In the genomic region with DNA sequence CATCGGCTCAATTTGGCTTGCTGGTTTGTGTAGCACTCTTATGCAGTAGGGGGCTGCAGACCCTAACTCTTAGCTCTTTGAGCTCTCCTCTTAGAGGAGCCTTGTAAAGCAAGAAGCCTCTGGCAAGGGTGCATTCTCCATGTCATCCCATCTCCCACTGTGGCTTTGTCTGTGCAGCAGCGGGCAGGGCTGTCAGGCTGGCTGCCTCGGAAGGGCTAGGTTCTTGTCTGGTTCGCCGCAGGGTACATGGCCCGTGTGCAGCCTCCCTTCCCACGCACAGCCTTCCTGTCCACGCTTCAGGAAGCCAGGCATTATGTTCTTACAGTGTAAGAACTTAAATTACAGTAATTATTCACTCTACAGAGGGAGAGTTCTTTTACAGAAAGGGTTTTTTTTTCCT, we compare ENCODE assay signal across 11 mouse cellular contexts. TPM values are rescaled to one million over a fixed set of nuclear protein-coding genes. Genes with fewer than 3 reads are reported as not detected.
DNase-seq lines count a peak whose midpoint lies in the region; ATAC-seq and TF ChIP-seq lines count a peak whose summit lies in the region.
"Had no signal": no experiment of that assay in that cellular context is flagged by ENCODE, and none has a peak within 500 bp of the region (broad histone marks: within the 10 kb centered on the region; RNA-seq: fewer than 3 reads in every experiment).

No protein-coding gene starts in this region.

- no peaks in the 10 kb centered on the region for H3K9me3 ChIP-seq in kidney, postnatal 0 days (replicated peaks; ENCODE audit: low read length)
- no peaks in the 10 kb centered on the region for H3K9me3 ChIP-seq in forebrain, embryonic 14.5 days (replicated peaks; ENCODE audit: control insufficient read depth, low read length)
- H3K9me3 ChIP-seq in midbrain, embryonic 14.5 days (ENCODE audit: control insufficient read depth, low read length), result no peaks in the 10 kb centered on the region

- H3K4me1 ChIP-seq in kidney, postnatal 0 days (replicated peaks; ENCODE audit: insufficient read depth, low read length), result peaks cover 13% of the 10 kb centered on the region; the same call in 1 of the 2 replicates
- peaks cover 4% of the 10 kb centered on the region for H3K4me1 ChIP-seq in forebrain, embryonic 14.5 days (ENCODE audit: control insufficient read depth, insufficient read depth, low read length)
- peaks cover 5% of the 10 kb centered on the region; the same call in 1 of the 2 replicates for H3K4me1 ChIP-seq in midbrain, embryonic 14.5 days (ENCODE audit: control insufficient read depth, insufficient read depth, low read length)

- no peak for TF ChIP-seq CTCF in kidney, postnatal 0 days (IDR thresholded peaks at IDR 0.05; ENCODE audit: low read depth)

- peak; percentile 31; the same call in 1 of the 2 replicates for ATAC-seq in kidney, postnatal 0 days (replicated peaks; ENCODE audit: low FRiP score, low read depth)
- ATAC-seq in forebrain, embryonic 14.5 days, result no peak
- ATAC-seq in midbrain, embryonic 14.5 days (ENCODE audit: low FRiP score, low TSS enrichment), result no peak

- H3K4me3 ChIP-seq in kidney, postnatal 0 days (replicated peaks; ENCODE audit: low read depth, low read length), result no peak overlapping the region
- H3K4me3 ChIP-seq in forebrain, embryonic 14.5 days (ENCODE audit: low read depth, low read length), result no peak overlapping the region
- H3K4me3 ChIP-seq in midbrain, embryonic 14.5 days (replicated peaks; ENCODE audit: low read depth, low read length), result no peak overlapping the region
- H3K4me3 ChIP-seq: erythroblast, embryonic 14.5 days had no signal

- H3K4me2 ChIP-seq in kidney, postnatal 0 days (ENCODE audit: low read length), result peak overlapping the region; percentile 21; the same call in 1 of the 2 replicates
- no peak overlapping the region for H3K4me2 ChIP-seq in forebrain, embryonic 14.5 days (ENCODE audit: low read length)
- H3K4me2 ChIP-seq in midbrain, embryonic 14.5 days (ENCODE audit: low read length), result no peak overlapping the region

- WGBS in kidney, postnatal 0 days, result 21% methylated on average over 8 of the region's 8 CpGs
- 24% methylated on average over 8 of the region's 8 CpGs for WGBS in forebrain, embryonic 14.5 days
- WGBS in midbrain, embryonic 14.5 days, result 32% methylated on average over 8 of the region's 8 CpGs

- DNase-seq in kidney, postnatal 0 days (ENCODE audit: low spot score), result peak; percentile 81
- no peak for DNase-seq in kidney, adult 11 months
- peak; percentile 72 to 80 for DNase-seq in cerebellum, postnatal 10 days
- no peak for DNase-seq in forebrain, embryonic 14.5 days (ENCODE audit: low spot score)
- no peak for DNase-seq in midbrain, embryonic 14.5 days
- no peak for DNase-seq in right cerebral cortex, postnatal 14 days
- DNase-seq in MN1 (ENCODE audit: low spot score), result no peak
- no peak for DNase-seq in right cerebral cortex, postnatal 36 days (ENCODE audit: low spot score in 2 of 2)
- DNase-seq: adrenal gland, postnatal 10 days; kidney, adult 18-20 months had no signal

- 0 out of 2 replicates have a peak, but pooled peaks cover 2% of the 10 kb centered on the region for H3K36me3 ChIP-seq in kidney, postnatal 0 days (ENCODE audit: insufficient read depth, low read length)
- 0 out of 2 replicates have a peak, but pooled peaks cover 3% of the 10 kb centered on the region for H3K36me3 ChIP-seq in forebrain, embryonic 14.5 days (ENCODE audit: control insufficient read depth, insufficient read depth, low read length)
- 0 out of 2 replicates have a peak, but pooled peaks cover 3% of the 10 kb centered on the region for H3K36me3 ChIP-seq in midbrain, embryonic 14.5 days (ENCODE audit: control insufficient read depth, insufficient read depth, low read length)

- no peak overlapping the region for H3K9ac ChIP-seq in kidney, postnatal 0 days (ENCODE audit: low read depth, low read length)
- H3K9ac ChIP-seq in forebrain, embryonic 14.5 days (ENCODE audit: low read length), result peak overlapping the region; percentile 40
- H3K9ac ChIP-seq in midbrain, embryonic 14.5 days (replicated peaks; ENCODE audit: low read length), result no peak overlapping the region

- H3K27me3 ChIP-seq in kidney, postnatal 0 days (ENCODE audit: insufficient read depth, low read length), result no peaks in the 10 kb centered on the region
- no peaks in the 10 kb centered on the region for H3K27me3 ChIP-seq in forebrain, embryonic 14.5 days (replicated peaks; ENCODE audit: control insufficient read depth, insufficient read depth, low read length)
- no peaks in the 10 kb centered on the region for H3K27me3 ChIP-seq in midbrain, embryonic 14.5 days (ENCODE audit: control insufficient read depth, insufficient read depth, low read length)

- peak overlapping the region; percentile 70 for H3K27ac ChIP-seq in kidney, postnatal 0 days
- peak overlapping the region; percentile 71 for H3K27ac ChIP-seq in forebrain, embryonic 14.5 days (ENCODE audit: low read depth, low read length)
- H3K27ac ChIP-seq in midbrain, embryonic 14.5 days (replicated peaks; ENCODE audit: low read depth, low read length), result peak overlapping the region; percentile 52

RNA-seq across cellular contexts. Expression of gene Apopt1, which starts 5.6 kb away (rescaled TPM):
- polyA plus RNA-seq in kidney, postnatal 0 days (2015; fragmentation: Nextera tagmentation; extraction: Ambion mirVana), result 57.8 and 61.4 TPM in 2 replicates
- polyA plus RNA-seq in forebrain, embryonic 14.5 days (2014; fragmentation: Nextera tagmentation; extraction: Ambion mirVana), result 47.1 and 50.8 TPM in 2 replicates
- 57.6 and 66.0 TPM in 2 replicates for polyA plus RNA-seq in midbrain, embryonic 14.5 days (2014; fragmentation: Nextera tagmentation; extraction: Ambion mirVana)

RNA-seq across cellular contexts. Expression of gene Bag5, which starts 5.6 kb away (rescaled TPM):
- polyA plus RNA-seq in kidney, postnatal 0 days (2015; fragmentation: Nextera tagmentation; extraction: Ambion mirVana), result 45.7 and 48.9 TPM in 2 replicates
- polyA plus RNA-seq in forebrain, embryonic 14.5 days (2014; fragmentation: Nextera tagmentation; extraction: Ambion mirVana), result 60.4 and 65.8 TPM in 2 replicates
- 67.3 and 72.9 TPM in 2 replicates for polyA plus RNA-seq in midbrain, embryonic 14.5 days (2014; fragmentation: Nextera tagmentation; extraction: Ambion mirVana)

RNA-seq across cellular contexts. Expression of gene Klc1, which starts 40.0 kb away (rescaled TPM):
- 52.6 and 61.3 TPM in 2 replicates for polyA plus RNA-seq in kidney, postnatal 0 days (2015; fragmentation: Nextera tagmentation; extraction: Ambion mirVana)
- 391 and 464 TPM in 2 replicates for polyA plus RNA-seq in forebrain, embryonic 14.5 days (2014; fragmentation: Nextera tagmentation; extraction: Ambion mirVana)
- 621 and 628 TPM in 2 replicates for polyA plus RNA-seq in midbrain, embryonic 14.5 days (2014; fragmentation: Nextera tagmentation; extraction: Ambion mirVana)

RNA-seq across cellular contexts. Expression of gene Trmt61a, which starts 40.8 kb away (rescaled TPM):
- 6.3 and 6.8 TPM in 2 replicates for polyA plus RNA-seq in kidney, postnatal 0 days (2015; fragmentation: Nextera tagmentation; extraction: Ambion mirVana)
- polyA plus RNA-seq in forebrain, embryonic 14.5 days (2014; fragmentation: Nextera tagmentation; extraction: Ambion mirVana), result 5.8 and 7.8 TPM in 2 replicates
- 7.0 and 8.0 TPM in 2 replicates for polyA plus RNA-seq in midbrain, embryonic 14.5 days (2014; fragmentation: Nextera tagmentation; extraction: Ambion mirVana)

RNA-seq across cellular contexts. Expression of gene Ckb, which starts 46.5 kb away (rescaled TPM):
- polyA plus RNA-seq in kidney, postnatal 0 days (2015; fragmentation: Nextera tagmentation; extraction: Ambion mirVana), result 135 and 148 TPM in 2 replicates
- 1,532 and 1,552 TPM in 2 replicates for polyA plus RNA-seq in forebrain, embryonic 14.5 days (2014; fragmentation: Nextera tagmentation; extraction: Ambion mirVana)
- polyA plus RNA-seq in midbrain, embryonic 14.5 days (2014; fragmentation: Nextera tagmentation; extraction: Ambion mirVana), result 1,414 and 1,526 TPM in 2 replicates

Comparison
In these comparisons a context has a peak if more than half of its experiments do, and no peak if none do; other contexts are left out.
1. DNase-seq: peak in kidney, postnatal 0 days (single experiment) and cerebellum, postnatal 10 days (2 of 2); none in kidney, adult 11 months (single experiment), forebrain, embryonic 14.5 days (single experiment), midbrain, embryonic 14.5 days (single experiment), right cerebral cortex, postnatal 14 days (single experiment), MN1 (single experiment) and right cerebral cortex, postnatal 36 days (0 of 2).
2. Peak in every context shown above with its lines, with median percentiles within 50 percentile points of each other: H3K27ac ChIP-seq.